Mouse (Mus musculus): Measurements from ENCODE around the gene Tmem50b.

GRCm38 (mm10) chr16:91564580-91565291 lies 32.9 kb downstream of the Tmem50b start:
- TF ChIP-seq CTCF (IDR thresholded peaks at IDR 0.05; ENCODE audit: low read depth), result no peak
- no peak for TF ChIP-seq EP300 (optimal IDR thresholded peaks at IDR 0.05)

Data from stomach, postnatal 0 days (tissue).